Mouse (Mus musculus): ENCODE data around the gene Rbpj.

Gene Rbpj

DNA sequence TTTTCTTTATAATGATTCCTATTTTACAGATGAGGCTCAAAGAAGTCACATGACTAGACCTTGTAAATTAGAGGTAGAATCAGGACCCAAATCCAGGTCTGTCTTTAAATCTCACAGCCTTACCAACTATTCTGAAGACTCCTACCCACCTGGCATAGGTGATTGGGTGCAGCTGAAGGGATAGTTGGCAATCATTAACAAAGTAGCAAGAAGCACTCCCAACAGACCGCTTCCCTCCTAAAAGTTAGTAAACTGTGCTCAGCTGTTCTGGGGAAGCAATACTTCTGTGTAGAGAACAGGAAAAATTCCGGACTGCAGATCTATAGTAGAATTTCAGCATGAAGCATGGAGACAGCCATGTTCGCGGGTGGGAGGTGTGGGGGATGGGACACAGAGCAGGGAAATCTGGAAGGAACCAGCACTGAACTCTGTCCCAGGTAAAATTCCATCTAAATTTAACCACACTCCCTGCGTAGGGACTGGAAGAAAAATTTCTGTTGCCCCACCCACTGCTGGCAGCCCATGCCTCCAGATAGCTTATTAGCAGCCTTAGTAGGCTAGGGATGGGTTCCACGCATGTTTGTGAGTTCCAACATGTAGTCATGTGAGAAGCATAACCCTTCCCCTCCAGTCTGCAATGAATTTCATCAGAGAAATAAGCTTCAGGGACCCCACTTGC lies 3.3 kb downstream of the Rbpj start:
- no peak for DNase-seq (ENCODE audit: low read depth)

DNA sequence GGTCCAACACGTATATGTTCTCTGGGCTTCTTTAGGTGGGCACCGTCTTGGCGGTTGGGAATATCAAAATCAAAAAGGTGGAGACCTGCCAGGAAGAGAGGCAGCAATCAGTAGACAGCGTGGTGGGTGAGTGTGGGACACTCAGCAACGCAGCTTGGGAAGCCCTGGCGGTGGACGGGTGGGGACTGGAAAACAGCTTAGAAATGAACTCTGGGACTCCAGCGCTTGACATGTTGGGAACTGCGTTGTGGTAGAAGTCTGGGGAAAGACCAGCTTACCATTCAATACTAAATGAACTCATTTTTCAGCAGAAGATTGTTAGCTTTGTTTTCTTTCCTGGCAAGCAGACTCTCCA lies 3.8 kb downstream of the Rbpj start:
- no peak for DNase-seq (ENCODE audit: low read depth)

- peak; percentile 84 for DNase-seq (ENCODE audit: low read depth)
Observed at GRCm38 (mm10) chr5:53470141-53471079, 4.5 kb downstream of the Rbpj start.

DNA sequence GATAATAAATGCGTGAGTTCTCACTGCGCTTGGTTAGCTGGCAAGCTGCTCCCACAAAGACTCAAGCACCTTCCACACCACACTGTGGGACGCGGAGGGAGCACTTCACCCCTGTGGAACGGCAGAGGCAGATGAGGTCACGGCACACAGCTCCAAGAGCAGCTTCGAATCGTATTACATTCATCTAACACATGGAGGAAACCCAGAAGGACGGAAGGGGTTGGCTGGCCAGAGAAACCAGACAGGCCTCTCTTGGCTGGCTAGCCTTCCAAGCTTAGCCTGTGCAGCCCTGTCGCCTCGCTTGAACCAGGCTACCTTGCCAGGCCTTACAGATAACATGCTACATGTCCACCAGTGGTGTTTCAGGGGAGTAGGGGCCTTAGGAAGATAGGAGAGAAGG lies 6.5 kb downstream of the Rbpj start:
- no peak for DNase-seq (ENCODE audit: low read depth)

DNA sequence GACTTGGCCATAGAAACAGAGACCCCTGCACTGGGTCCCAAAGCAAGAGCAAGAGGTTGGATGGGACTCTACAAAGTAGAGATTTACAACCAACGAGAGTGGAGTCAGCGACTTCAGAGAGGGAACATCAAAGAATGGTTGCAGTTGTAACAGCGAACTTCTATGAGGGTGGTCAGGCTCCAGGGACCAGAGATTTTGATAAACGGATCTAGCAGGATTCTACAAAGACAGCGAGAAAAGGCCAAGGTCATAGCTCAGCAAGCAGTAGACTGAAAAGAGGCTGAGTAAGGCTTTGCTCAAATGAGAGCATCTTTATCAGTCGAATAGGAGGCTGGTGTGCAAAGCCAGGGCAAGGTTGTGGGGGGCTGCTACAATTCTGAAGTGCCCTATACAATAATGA lies 13.2 kb downstream of the Rbpj start:
- no peak for DNase-seq (ENCODE audit: low read depth)

DNA sequence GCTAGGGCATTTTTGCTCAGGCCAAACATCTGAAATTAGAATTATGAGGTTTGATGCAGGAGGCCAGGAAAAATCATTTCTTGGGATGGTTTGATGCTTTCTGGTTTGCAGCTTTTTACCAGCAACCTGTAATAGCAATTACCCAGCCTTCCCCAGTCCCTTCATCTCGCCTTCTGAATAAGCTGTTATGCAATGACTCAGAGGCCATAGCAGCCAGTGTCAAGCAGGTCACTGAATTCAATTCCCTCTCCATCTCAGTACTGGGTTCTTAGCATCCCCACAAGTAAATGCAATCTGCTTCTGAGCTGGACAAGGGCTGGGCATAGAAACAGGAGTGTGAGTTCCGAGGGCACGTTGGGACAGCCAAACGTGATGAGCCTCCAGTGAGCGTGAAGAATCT lies 13.9 kb downstream of the Rbpj start:
- DNase-seq (ENCODE audit: low read depth): peak; percentile 60

DNA sequence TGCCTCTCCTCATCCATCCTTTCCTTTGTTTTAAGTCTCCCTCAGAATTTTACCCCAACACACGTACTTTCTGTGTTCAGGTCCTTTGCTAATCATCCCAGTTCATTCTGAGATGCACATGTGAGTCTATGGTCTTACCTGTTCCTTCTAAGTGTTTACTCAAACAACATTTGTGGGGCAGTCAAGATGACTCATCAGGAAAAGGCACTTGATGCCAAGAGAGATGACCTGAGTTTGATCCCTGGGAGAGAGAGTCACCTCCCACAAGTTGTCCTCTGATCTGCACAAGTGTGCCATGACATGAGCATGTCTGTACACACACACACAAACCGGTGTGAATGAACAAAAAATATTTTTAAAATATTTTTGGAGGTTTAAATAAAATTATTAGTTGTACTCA lies 15.1 kb downstream of the Rbpj start:
- DNase-seq (ENCODE audit: low read depth): peak; percentile 52

DNA sequence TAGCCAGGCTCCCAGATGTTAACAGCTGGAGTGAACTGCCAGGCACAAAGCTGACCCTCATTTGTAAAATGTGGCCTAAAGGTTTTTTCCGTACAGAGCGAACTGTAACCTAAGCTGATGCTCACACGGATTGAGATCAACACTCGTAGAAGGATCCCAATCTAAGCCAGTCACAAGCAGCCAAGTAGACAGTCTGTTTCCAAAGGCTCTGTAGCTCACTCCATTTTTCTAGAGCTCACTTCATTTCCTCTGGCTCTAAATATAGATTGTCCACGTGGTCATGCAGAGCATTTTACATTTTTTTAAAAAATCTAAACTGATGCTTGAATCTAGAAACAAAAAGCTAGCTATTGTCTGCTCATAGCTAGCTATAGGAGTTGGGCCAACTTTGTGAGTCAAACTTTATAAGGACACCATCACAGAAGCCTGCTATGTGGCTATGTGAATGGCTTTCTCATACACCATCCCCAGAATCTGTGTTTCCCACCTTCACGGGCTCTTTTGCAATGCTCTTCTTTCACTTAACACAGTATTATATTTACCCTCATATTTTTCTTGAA lies 19.2 kb downstream of the Rbpj start:
- DNase-seq (ENCODE audit: low read depth): peak; percentile 52

GRCm38 (mm10) chr5:53485934-53486475 lies 20.1 kb downstream of the Rbpj start:
- peak; percentile 76 for DNase-seq (ENCODE audit: low read depth)

DNA sequence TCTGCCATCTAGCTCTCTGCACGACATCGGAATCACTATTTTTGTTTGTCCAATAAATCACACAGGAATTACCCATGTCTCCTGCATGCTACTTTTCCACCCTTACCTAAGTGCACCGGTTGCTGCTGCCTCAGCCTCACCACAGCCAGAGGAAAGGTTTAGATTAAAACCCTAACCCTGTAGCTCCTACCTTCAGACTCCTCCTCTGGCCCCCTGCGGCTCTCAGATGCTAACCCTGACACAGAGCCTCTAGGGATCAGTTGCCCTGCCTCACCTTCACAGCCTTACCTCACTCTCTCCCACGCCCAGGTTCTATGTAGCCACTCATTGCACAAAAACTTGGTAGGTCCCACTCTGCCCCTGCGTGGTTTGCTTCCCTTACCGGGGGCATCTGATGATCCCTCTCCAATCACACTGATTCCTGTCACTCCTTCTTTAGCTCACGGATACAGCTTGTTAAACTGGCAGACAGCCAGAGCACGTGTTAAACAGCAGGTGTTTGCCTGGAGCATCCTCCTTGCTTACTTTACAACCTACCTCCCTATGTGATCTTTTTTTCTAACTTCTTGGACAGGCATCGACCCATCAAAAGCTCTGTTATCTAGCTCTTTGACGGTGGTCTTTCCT lies 21.1 kb downstream of the Rbpj start:
- no peak for DNase-seq (ENCODE audit: low read depth)

- DNase-seq (ENCODE audit: low read depth): peak; percentile 92
Observed at GRCm38 (mm10) chr5:53490697-53491099, 24.7 kb downstream of the Rbpj start.

- DNase-seq (ENCODE audit: low read depth): peak; percentile 82
Observed at GRCm38 (mm10) chr5:53493756-53494155, 27.8 kb downstream of the Rbpj start.

DNA sequence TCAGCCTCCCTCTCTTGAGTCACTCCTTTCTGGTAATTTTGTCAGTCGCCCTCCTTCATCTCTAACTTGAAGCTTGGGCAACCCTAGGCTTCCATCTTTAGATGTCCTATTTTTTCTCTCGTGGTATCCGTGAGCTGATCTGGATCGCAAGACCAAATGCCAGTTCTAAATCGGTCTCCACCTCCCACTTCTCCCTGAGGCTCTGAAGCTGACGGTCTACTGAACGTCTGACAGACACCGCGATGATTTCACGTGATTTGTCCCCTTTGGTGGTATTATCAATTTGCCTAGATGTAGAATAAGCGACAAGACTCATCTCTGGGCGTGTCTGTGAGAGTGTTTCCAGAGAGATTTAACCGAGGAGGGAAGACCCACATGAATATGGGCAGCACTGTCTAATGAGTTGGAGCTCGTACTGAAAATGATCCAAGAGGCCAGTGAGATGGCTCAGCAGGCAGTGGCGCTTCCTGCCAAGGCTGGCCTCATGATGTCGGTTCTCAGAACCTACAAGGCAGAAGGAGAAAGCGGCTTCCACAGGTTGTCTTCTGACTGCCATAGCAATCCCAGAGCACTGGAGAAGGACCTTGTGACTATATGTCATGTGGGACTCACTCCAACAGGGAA lies 28.7 kb downstream of the Rbpj start:
- DNase-seq (ENCODE audit: low read depth): no peak

DNA sequence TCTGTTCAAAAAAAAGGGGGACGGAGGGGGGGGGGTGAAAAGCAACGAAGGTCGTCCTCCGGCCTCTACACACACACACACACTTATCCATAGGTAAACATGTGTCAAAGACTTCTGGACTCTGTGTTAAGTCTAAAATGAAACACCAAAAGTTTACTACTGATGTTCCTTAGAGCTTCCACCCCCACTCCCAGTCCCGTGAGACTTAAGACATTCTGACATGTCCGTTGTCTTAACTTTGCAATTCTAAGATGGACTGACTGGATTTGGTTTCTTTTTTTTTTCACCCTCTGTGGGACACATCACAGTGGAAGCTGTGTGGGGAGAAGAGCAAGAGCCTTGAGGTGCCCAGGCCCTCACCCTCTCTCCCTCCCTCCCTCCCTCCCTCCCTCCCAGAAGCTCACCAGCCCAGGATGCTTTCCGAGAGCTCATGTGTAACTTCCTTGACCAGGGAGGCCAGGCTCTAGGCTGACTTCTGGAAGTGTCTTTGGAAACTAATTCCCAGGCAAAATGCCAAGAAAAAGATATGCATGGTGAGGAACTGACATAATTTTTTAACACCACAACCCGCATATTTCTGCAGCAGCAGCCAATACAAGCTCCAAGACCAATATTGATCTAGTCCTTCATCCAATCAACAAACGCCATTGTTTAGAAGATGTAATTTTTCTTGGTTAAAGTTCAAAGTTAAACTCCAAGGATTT lies 31.0 kb downstream of the Rbpj start:
- peak; percentile 75 for DNase-seq (ENCODE audit: low read depth)

- DNase-seq (ENCODE audit: low read depth): no peak
Observed at GRCm38 (mm10) chr5:53499571-53499970, 33.6 kb downstream of the Rbpj start.

DNA sequence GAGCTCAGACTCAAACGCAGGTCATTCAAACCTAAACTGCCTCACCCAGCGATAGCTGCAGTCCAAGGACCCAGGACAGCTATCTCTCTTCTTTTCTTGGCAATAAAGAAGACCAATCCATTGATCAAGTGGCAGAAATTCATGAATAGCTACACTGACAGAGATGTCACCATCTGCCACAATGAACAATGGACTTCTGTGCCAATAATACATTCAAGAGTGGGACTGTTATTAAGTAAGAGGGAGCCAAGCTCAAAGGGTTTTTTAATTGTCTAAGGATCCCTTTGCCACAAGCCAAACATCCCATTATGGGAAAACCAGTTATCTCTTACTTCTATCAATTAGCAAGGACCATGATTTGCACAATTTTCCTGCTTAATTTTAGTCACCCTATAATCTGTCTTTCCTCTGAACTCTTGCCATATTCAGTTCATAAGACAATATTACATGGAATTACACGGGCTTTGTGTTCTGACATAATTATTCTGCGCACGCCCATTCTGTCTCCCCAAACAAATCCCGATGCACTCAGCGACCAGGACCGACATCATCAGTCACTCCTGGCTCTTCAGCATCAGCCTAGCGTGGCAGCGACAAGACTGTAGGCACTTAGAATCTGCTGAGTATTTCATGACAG lies 34.7 kb downstream of the Rbpj start:
- DNase-seq (ENCODE audit: low read depth): no peak

GRCm38 (mm10) chr5:53503261-53503660 lies 37.3 kb downstream of the Rbpj start:
- DNase-seq (ENCODE audit: low read depth): no peak

GRCm38 (mm10) chr5:53505751-53506150 lies 39.8 kb downstream of the Rbpj start:
- DNase-seq (ENCODE audit: low read depth): no peak

DNA sequence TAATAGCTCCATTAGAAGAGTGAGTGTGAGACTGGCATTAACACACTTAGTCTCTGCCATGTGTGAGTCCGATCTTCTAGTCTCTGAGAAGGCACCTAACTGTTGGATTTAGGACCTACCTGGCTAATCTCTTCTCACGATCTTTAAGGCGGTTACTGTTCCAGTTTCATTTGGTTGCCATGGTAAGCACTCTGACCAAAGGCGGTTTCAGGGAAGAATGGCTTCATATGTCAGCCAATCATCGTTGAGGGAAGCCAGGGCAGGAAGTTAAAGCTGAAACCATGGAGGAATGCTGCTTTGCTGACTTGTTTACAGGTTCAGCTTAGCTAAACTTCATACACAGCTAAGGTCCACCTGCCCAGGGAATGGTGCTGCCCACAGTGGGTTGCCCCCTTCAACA lies 41.4 kb downstream of the Rbpj start:
- DNase-seq (ENCODE audit: low read depth): no peak

GRCm38 (mm10) chr5:53509465-53509864 lies 43.5 kb downstream of the Rbpj start:
- peak; percentile 76 for DNase-seq (ENCODE audit: low read depth)

GRCm38 (mm10) chr5:53509927-53510326 lies 44.0 kb downstream of the Rbpj start:
- DNase-seq (ENCODE audit: low read depth): no peak
